Mouse (Mus musculus) liver, embryonic 14.5 days (tissue): Measurements from ENCODE around the gene Rpl21.

ENCODE experiments used
- CTCF ChIP-seq: IDR thresholded peaks from 2 replicates; pipeline ENCODE4 v1.5.1; 2016; ENCODE audit warnings: antibody characterized with exemption, low read depth, control low read depth
- EP300 ChIP-seq: IDR thresholded peaks from 2 replicates; pipeline ENCODE4 v1.6.1; 2016; ENCODE audit warnings: antibody characterized with exemption, low read depth

DNA sequence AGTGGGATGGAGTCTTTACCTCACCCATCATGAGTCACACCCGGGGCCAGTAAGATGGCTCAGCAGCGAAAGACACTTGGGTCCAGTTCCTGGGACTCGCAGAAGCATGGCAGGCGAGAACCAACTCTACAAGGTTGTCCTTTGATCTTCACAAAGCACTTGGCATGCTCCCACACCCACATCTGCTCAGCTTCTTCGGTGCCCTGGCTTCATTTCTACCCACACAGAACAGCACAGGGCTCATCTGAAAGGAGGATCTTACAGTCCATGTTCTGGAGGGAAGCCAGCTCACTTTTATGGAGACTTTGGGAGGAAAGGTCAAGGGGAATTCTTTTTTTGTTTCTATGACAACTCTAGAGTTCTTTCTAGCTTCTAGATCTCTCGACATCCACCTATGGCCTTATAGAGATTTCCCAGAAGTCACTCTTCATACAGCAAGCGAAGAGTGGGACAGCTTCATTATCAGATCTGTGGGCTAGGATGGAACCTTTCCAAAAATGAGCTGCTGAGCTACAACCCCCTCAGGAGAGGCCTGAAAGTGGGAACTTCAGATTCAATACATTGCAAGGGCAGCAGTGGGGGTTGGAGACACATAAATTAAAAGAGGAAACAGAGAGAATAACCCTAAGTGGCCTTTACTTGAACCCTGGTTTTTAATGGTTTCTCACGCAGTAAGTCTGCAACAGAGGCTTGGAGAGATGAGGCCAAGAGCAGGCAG, 13.6 kb upstream of the Rpl21 start:
- TF ChIP-seq CTCF (no peak), EP300 (no peak)
